9 mouse cellular contexts compared by ENCODE assay signal in genomic region chr7:39847914-39848782, GRCm38 (mm10).
A peak's percentile ranks its signal among the peaks of the same experiment; 100 is the strongest.
DNase-seq lines count a peak whose midpoint lies in the region; ATAC-seq and TF ChIP-seq lines count a peak whose summit lies in the region.
"Had no signal": no experiment of that assay in that cellular context is flagged by ENCODE, and none has a peak within 500 bp of the region (broad histone marks: within the 10 kb centered on the region; RNA-seq: fewer than 3 reads in every experiment).

No protein-coding gene starts in this region.

- H3K27ac ChIP-seq in forebrain, embryonic 16.5 days (ENCODE audit: low read length), result no peak overlapping the region
- H3K27ac ChIP-seq in intestine, embryonic 15.5 days, result no peak overlapping the region
- H3K27ac ChIP-seq in left cerebral cortex, adult 2 months, result no peak overlapping the region
- H3K27ac ChIP-seq: heart, embryonic 15.5 days had no signal

- H3K4me1 ChIP-seq in forebrain, embryonic 16.5 days (replicated peaks; ENCODE audit: control insufficient read depth, insufficient read depth, low read length), result no peaks in the 10 kb centered on the region
- no peaks in the 10 kb centered on the region for H3K4me1 ChIP-seq in intestine, embryonic 15.5 days (replicated peaks)
- H3K4me1 ChIP-seq: heart, embryonic 15.5 days had no signal

- H3K27me3 ChIP-seq in forebrain, embryonic 16.5 days (replicated peaks; ENCODE audit: control insufficient read depth, insufficient read depth, low read length), result no peaks in the 10 kb centered on the region
- H3K27me3 ChIP-seq in intestine, embryonic 15.5 days (replicated peaks), result no peaks in the 10 kb centered on the region
- H3K27me3 ChIP-seq: heart, embryonic 15.5 days had no signal

- WGBS in forebrain, embryonic 16.5 days, result 53% methylated on average over 7 of the region's 7 CpGs
- WGBS in intestine, embryonic 15.5 days, result 45% methylated on average over 7 of the region's 7 CpGs

- H3K4me2 ChIP-seq in forebrain, embryonic 16.5 days (ENCODE audit: low read length), result no peak overlapping the region
- no peak overlapping the region for H3K4me2 ChIP-seq in intestine, embryonic 15.5 days (replicated peaks)
- H3K4me2 ChIP-seq: heart, embryonic 15.5 days had no signal

- intact Hi-C loops in gastrocnemius, postnatal 36 days (cut with DNase I), result loop anchor here (5.0 kb wide), 1 partner anchor 424 kb away; no protein-coding TSS in a partner anchor
- intact Hi-C loops in left cerebral cortex, adult 2 months (cut with DNase I), result loop anchor here (1.0 to 5.0 kb wide), 4 partner anchors 131 to 1653 kb away; no protein-coding TSS in a partner anchor

- H3K9me3 ChIP-seq in forebrain, embryonic 16.5 days (ENCODE audit: control insufficient read depth, low read length), result no peaks in the 10 kb centered on the region
- H3K9me3 ChIP-seq in intestine, embryonic 15.5 days, result no peaks in the 10 kb centered on the region
- H3K9me3 ChIP-seq: heart, embryonic 15.5 days had no signal

- peak; percentile 21 for DNase-seq in gastrocnemius, adult 18-20 months (ENCODE audit: low spot score)
- DNase-seq in gastrocnemius, postnatal 36 days, result no peak
- DNase-seq in brain, embryonic 14.5 days (ENCODE audit: low read depth), result peak; percentile 82
- peak; percentile 64 to 68 for DNase-seq in left cerebral cortex, adult 2 months (ENCODE audit: extremely low spot score in 1 of 2, low spot score in 2 of 2)
- DNase-seq in neural tube, embryonic 10.5 days (ENCODE audit: extremely low spot score, low spot score), result peak; percentile 28
- DNase-seq in thymus, postnatal 10 days (ENCODE audit: low spot score in 2 of 2), result no peak

- no peak for TF ChIP-seq POLR2A in brain, embryonic 14.5 days (IDR thresholded peaks at IDR 0.05; ENCODE audit: borderline replicate concordance, extremely low read depth, insufficient read depth, insufficient read length, poor library complexity, severe bottlenecking)

- no peak overlapping the region for H3K4me3 ChIP-seq in forebrain, embryonic 16.5 days (replicated peaks; ENCODE audit: low read length)
- H3K4me3 ChIP-seq in intestine, embryonic 15.5 days (replicated peaks), result no peak overlapping the region
- no peak overlapping the region for H3K4me3 ChIP-seq in left cerebral cortex, adult 2 months
- H3K4me3 ChIP-seq: heart, embryonic 15.5 days had no signal

- TF ChIP-seq CTCF in brain, embryonic 14.5 days (IDR thresholded peaks at IDR 0.05; ENCODE audit: borderline replicate concordance, extremely low read depth, insufficient read depth, insufficient read length), result peak; percentile 72; the same call in 1 of the 2 replicates
- peak; percentile 74 for TF ChIP-seq CTCF in left cerebral cortex, adult 2 months (IDR thresholded peaks at IDR 0.05)

- H3K36me3 ChIP-seq in forebrain, embryonic 16.5 days (ENCODE audit: control insufficient read depth, insufficient read depth), result no peaks in the 10 kb centered on the region
- H3K36me3 ChIP-seq in intestine, embryonic 15.5 days, result no peaks in the 10 kb centered on the region
- H3K36me3 ChIP-seq: heart, embryonic 15.5 days had no signal

- peak; percentile 95 for ATAC-seq in forebrain, embryonic 16.5 days
- peak; percentile 43; the same call in 1 of the 2 replicates for ATAC-seq in intestine, embryonic 15.5 days

- no peak overlapping the region for H3K9ac ChIP-seq in forebrain, embryonic 16.5 days (replicated peaks; ENCODE audit: low read depth, low read length)
- H3K9ac ChIP-seq in intestine, embryonic 15.5 days, result no peak overlapping the region
- H3K9ac ChIP-seq: heart, embryonic 15.5 days had no signal

Comparison
In these comparisons a context has a peak if more than half of its experiments do, and no peak if none do; other contexts are left out.
1. DNase-seq: peak in gastrocnemius, adult 18-20 months (single experiment), brain, embryonic 14.5 days (single experiment), left cerebral cortex, adult 2 months (2 of 2) and neural tube, embryonic 10.5 days (single experiment); none in gastrocnemius, postnatal 36 days (0 of 2) and thymus, postnatal 10 days (0 of 2).